Mouse (Mus musculus) small intestine, adult 2 months (tissue): Measurements from ENCODE around the gene Lrrc4b.

Source experiments
- CTCF ChIP-seq: fragments of 200-500 bp; IDR thresholded peaks from 2 replicates; pipeline ENCODE4 v1.5.1; 2012; ENCODE audit warnings: low read depth, mild to moderate bottlenecking, control low read depth, inconsistent platforms, low read length, moderate library complexity, mixed read lengths; ENCODE audit not compliant: insufficient replicate concordance, insufficient read length; ENCODE audit errors: extremely low read depth
- POLR2A ChIP-seq: fragments of 200-500 bp; IDR thresholded peaks from 2 replicates; pipeline ENCODE4 v1.6.1; 2012; ENCODE audit warnings: low read depth, mild to moderate bottlenecking, control low read depth, inconsistent platforms, low read length, moderate library complexity

DNA sequence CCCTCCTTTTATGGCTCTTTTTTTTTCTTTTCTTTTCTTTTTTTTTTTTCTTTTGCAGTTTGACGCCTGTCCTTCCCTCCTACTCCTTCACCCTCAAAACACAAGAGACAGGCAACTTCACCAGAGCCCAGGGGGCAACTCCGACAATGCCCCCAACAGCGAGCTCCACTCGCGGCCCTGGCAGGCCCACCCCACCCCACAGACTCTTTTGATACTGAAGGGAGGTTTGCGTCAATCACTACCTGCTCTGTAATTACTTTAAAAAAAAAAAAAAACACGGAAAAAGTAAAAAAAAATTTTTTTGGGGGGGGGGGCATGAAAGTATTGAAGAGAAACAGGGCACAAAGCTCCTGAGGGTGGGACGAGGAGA lies 34.2 kb downstream of the Lrrc4b start:
- TF ChIP-seq CTCF (no peak), POLR2A (no peak)
